Mouse (Mus musculus) CH12.LX (cell line): ENCODE results near the gene Evx2.

Source experiments
- CTCF ChIP-seq, 2 experiments: IDR thresholded peaks in 1 of 2; conservative IDR thresholded peaks in 1 of 2; 2 replicates each; pipeline ENCODE4 v1.5.1; 2011 to 2012; ENCODE audit warnings: low read depth in 2 of 2, low read length in 2 of 2, improper control_type of control experiment in 1 of 2, inconsistent platforms in 1 of 2, mild to moderate bottlenecking in 1 of 2, moderate library complexity in 1 of 2
- ELF1 ChIP-seq: IDR thresholded peaks from 2 replicates; pipeline ENCODE4 v1.6.1; 2014; ENCODE audit warnings: low read depth, mild to moderate bottlenecking, inconsistent platforms, low read length, improper control_type of control experiment
- EP300 ChIP-seq: IDR thresholded peaks from 2 replicates; pipeline ENCODE4 v1.6.1; 2011; ENCODE audit warnings: low read length, improper control_type of control experiment
- HCFC1 ChIP-seq: IDR thresholded peaks from 2 replicates; pipeline ENCODE4 v1.6.1; 2012; ENCODE audit warnings: low read depth, mild to moderate bottlenecking, inconsistent platforms, low read length, improper control_type of control experiment
- NELFE ChIP-seq: IDR thresholded peaks from 2 replicates; pipeline ENCODE4 v1.6.1; 2011; ENCODE audit warnings: low read depth, low read length, improper control_type of control experiment
- POLR2A ChIP-seq: IDR thresholded peaks from 2 replicates; pipeline ENCODE4 v1.6.1; 2011; ENCODE audit warnings: low read depth, mild to moderate bottlenecking, improper control_type of control experiment, low read length
- RCOR1 ChIP-seq: conservative IDR thresholded peaks from 2 replicates; pipeline ENCODE4 v1.6.1; 2012; ENCODE audit warnings: low read depth, mild to moderate bottlenecking, inconsistent platforms, low read length, improper control_type of control experiment
- TCF12 ChIP-seq: IDR thresholded peaks from 2 replicates; pipeline ENCODE4 v1.6.1; 2014; ENCODE audit warnings: low read depth, mild to moderate bottlenecking, inconsistent platforms, low read length, improper control_type of control experiment
- USF2 ChIP-seq: conservative IDR thresholded peaks from 2 replicates; pipeline ENCODE4 v1.6.1; 2011; ENCODE audit warnings: low read depth, low read length, improper control_type of control experiment

DNA sequence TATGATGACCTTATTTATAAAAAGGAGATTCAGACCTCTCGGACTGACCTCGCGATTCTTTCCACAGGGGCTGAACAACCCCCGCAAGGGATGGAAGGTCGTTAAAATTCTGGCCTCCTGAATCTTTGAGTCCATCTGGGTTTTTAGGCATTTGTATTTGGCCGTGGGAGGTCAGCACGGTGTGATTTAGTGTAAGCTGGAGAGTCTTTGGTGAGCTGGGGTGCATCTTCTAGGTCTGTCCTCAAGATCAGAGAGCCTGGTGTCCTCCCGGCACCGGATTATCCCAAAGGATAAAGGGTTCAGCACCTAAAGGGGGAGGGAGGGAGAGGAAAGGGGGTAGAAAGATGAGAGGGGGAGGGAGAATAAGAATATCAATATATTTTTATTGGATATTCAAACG is 44.0 kb upstream of the Evx2 start:
- TF ChIP-seq CTCF (conservative IDR thresholded peaks at IDR 0.05 in 1 of 2, IDR thresholded peaks at IDR 0.05 in 1 of 2; ENCODE audit: low read depth in 2 of 2, low read length in 2 of 2) (no peak), TCF12 (no peak), USF2 (no peak), ELF1 (no peak), NELFE (no peak), HCFC1 (no peak), RCOR1 (no peak), POLR2A (no peak), EP300 (no peak)
